7 mouse cellular contexts compared by ENCODE assay signal in genomic region chr3:89962059-89962750, GRCm38 (mm10). TPM values are rescaled to one million over a fixed set of nuclear protein-coding genes. Genes with fewer than 3 reads are reported as not detected.
A peak's percentile ranks its signal among the peaks of the same experiment; 100 is the strongest.
DNase-seq lines count a peak whose midpoint lies in the region; ATAC-seq lines count a peak whose summit lies in the region.

No protein-coding gene starts in this region.

- peak; percentile 26 for DNase-seq in thymus, postnatal 0 days (ENCODE audit: low spot score)
- DNase-seq in thymus, postnatal 36 days, result no peak
- DNase-seq in embryo, embryonic 11 days, result peak; percentile 28
- DNase-seq in heart, adult 9 months (ENCODE audit: low spot score in 2 of 2), result peak; percentile 56 to 62
- peak; percentile 56 for DNase-seq in kidney, postnatal 10 days
- peak; percentile 87 for DNase-seq in midbrain, embryonic 11.5 days (ENCODE audit: low spot score, missing footprints)
- no peak for DNase-seq in left cerebral cortex, adult 8-10 months (ENCODE audit: low spot score in 2 of 2)

- H3K9ac ChIP-seq in midbrain, embryonic 11.5 days (ENCODE audit: low read length), result peak overlapping the region; percentile 89

- 14% methylated on average over 14 of the region's 14 CpGs for WGBS in midbrain, embryonic 11.5 days

- no peaks in the 10 kb centered on the region for H3K9me3 ChIP-seq in midbrain, embryonic 11.5 days (ENCODE audit: control insufficient read depth, low read length)

- no peak for ATAC-seq in midbrain, embryonic 11.5 days (ENCODE audit: low FRiP score)

- no peaks in the 10 kb centered on the region; the same call in 1 of the 2 replicates for H3K36me3 ChIP-seq in midbrain, embryonic 11.5 days (ENCODE audit: control insufficient read depth, insufficient read depth, low read length)

- peaks cover 44% of the 10 kb centered on the region for H3K4me1 ChIP-seq in midbrain, embryonic 11.5 days (ENCODE audit: control insufficient read depth, insufficient read depth, low read length)

- H3K4me2 ChIP-seq in midbrain, embryonic 11.5 days, result peak overlapping the region; percentile 79

- H3K27me3 ChIP-seq in midbrain, embryonic 11.5 days (ENCODE audit: control insufficient read depth, insufficient read depth, low read length), result no peaks in the 10 kb centered on the region

- H3K27ac ChIP-seq in midbrain, embryonic 11.5 days (ENCODE audit: low read depth, low read length), result peak overlapping the region; percentile 77

- peak overlapping the region; percentile 78 for H3K4me3 ChIP-seq in midbrain, embryonic 11.5 days (ENCODE audit: low read depth, low read length)

RNA-seq across cellular contexts. Expression of gene Atp8b2, which starts 1.1 kb away (rescaled TPM):
- 7.9 and 8.7 TPM in 2 replicates for polyA plus RNA-seq in thymus, postnatal 0 days (2015; fragmentation: Nextera tagmentation; extraction: Ambion mirVana)
- 8.0 and 11.4 TPM in 2 replicates for polyA plus RNA-seq in midbrain, embryonic 11.5 days (2014; fragmentation: Nextera tagmentation; extraction: Ambion mirVana)
- total RNA-seq in left cerebral cortex, adult 8-10 months (2022), result 100 to 1,000 TPM in 2 of 4 experiments, 10 to 100 TPM in 2; 96.1 to 111 (median 101) TPM

RNA-seq across cellular contexts. Expression of gene Hax1, which starts 36.4 kb away (rescaled TPM):
- polyA plus RNA-seq in thymus, postnatal 0 days (2015; fragmentation: Nextera tagmentation; extraction: Ambion mirVana), result 126 and 141 TPM in 2 replicates
- 173 and 176 TPM in 2 replicates for polyA plus RNA-seq in midbrain, embryonic 11.5 days (2014; fragmentation: Nextera tagmentation; extraction: Ambion mirVana)
- 100 to 1,000 TPM in 1 of 4 experiments, 10 to 100 TPM in 3; 81.7 to 101 (median 87.0) TPM for total RNA-seq in left cerebral cortex, adult 8-10 months (2022)

RNA-seq across cellular contexts. Expression of gene Il6ra, which starts 49.2 kb away (rescaled TPM):
- 4.1 and 4.2 TPM in 2 replicates for polyA plus RNA-seq in thymus, postnatal 0 days (2015; fragmentation: Nextera tagmentation; extraction: Ambion mirVana)
- polyA plus RNA-seq in midbrain, embryonic 11.5 days (2014; fragmentation: Nextera tagmentation; extraction: Ambion mirVana), result 0.36 and 0.45 TPM in 2 replicates
- total RNA-seq in left cerebral cortex, adult 8-10 months (2022), result 1 to 10 TPM; 3.8 to 6.6 (median 5.3) TPM

Comparison
In these comparisons a context has a peak if more than half of its experiments do, and no peak if none do; other contexts are left out.
1. DNase-seq: peak in thymus, postnatal 0 days (single experiment), embryo, embryonic 11 days (single experiment), heart, adult 9 months (2 of 2), kidney, postnatal 10 days (single experiment) and midbrain, embryonic 11.5 days (single experiment); none in thymus, postnatal 36 days (0 of 2) and left cerebral cortex, adult 8-10 months (0 of 2).